ENCODE assay signal across 20 mouse cellular contexts in genomic region chr10:117388637-117389370, GRCm38 (mm10).
"Had no signal": no experiment of that assay in that cellular context is flagged by ENCODE, and none has a peak within 500 bp of the region (broad histone marks: within the 10 kb centered on the region; RNA-seq: fewer than 3 reads in every experiment).

No protein-coding gene starts in this region.

- H3K4me3 ChIP-seq: liver, embryonic 15.5 days; lung, embryonic 15.5 days; megakaryocyte, embryonic 14.5 days; midbrain, embryonic 12.5 days; neural tube, embryonic 12.5 days had no signal

- H3K9me3 ChIP-seq: liver, embryonic 15.5 days; lung, embryonic 15.5 days; megakaryocyte, embryonic 14.5 days; midbrain, embryonic 12.5 days; neural tube, embryonic 12.5 days had no signal

- H3K9ac ChIP-seq: liver, embryonic 15.5 days; liver, postnatal 0 days; lung, embryonic 15.5 days; midbrain, embryonic 12.5 days; neural tube, embryonic 12.5 days had no signal

- H3K27me3 ChIP-seq: liver, embryonic 15.5 days; lung, embryonic 15.5 days; megakaryocyte, embryonic 14.5 days; neural tube, embryonic 12.5 days had no signal

- H3K36me3 ChIP-seq: liver, embryonic 15.5 days; lung, embryonic 15.5 days; midbrain, embryonic 12.5 days; neural tube, embryonic 12.5 days had no signal

- H3K27ac ChIP-seq: liver, embryonic 15.5 days; lung, embryonic 15.5 days; macrophage; midbrain, embryonic 12.5 days; neural tube, embryonic 12.5 days had no signal

- H3K4me2 ChIP-seq: lung, embryonic 15.5 days; midbrain, embryonic 12.5 days; neural tube, embryonic 12.5 days had no signal

- DNase-seq: liver, postnatal 0 days; lung, adult 2 months; lung, postnatal 14 days; lung, postnatal 36 days; midbrain, embryonic 14.5 days; retina, postnatal 1 day; right cerebral cortex, adult 18-20 months; right cerebral cortex, postnatal 25 days; right cerebral cortex, postnatal 4 days; spleen, adult 18-20 months; thymus, adult 18-20 months; thymus, postnatal 14 days; thymus, postnatal 36 days had no signal

- ATAC-seq: lung, postnatal 0 days had no signal
